Comparison of ENCODE assay signal across 21 mouse cellular contexts in the genomic region with DNA sequence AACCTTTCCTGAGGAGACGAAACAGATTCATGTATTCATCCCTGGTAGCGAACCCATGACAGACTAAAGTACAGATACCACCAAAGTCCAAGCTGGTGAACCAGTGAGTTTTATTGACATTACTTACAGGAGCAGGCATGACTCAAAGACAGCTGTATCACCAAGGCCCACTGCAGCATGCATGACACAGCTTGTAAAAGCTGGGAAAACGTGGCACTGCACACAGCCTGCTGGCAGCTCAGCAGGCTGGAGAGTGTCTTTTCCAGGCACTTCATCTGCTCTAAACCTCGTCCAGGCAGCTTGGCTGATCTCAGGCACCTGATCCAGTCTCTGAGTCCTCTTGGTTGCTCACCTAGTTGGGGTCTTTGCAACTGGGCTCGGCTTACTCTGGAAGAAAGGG. TPM values are rescaled to one million over a fixed set of nuclear protein-coding genes. Genes with fewer than 3 reads are reported as not detected.
"Had no signal": no experiment of that assay in that cellular context is flagged by ENCODE, and none has a peak within 500 bp of the region (broad histone marks: within the 10 kb centered on the region; RNA-seq: fewer than 3 reads in every experiment).

No protein-coding gene starts in this region.

- H3K4me3 ChIP-seq: midbrain, embryonic 10.5 days; midbrain, embryonic 12.5 days; neural tube, embryonic 12.5 days; stomach, embryonic 15.5 days had no signal

- H3K4me2 ChIP-seq: lung, embryonic 14.5 days; midbrain, embryonic 12.5 days; neural tube, embryonic 12.5 days; stomach, embryonic 15.5 days had no signal

- H3K9me3 ChIP-seq: midbrain, embryonic 10.5 days; midbrain, embryonic 12.5 days; neural tube, embryonic 12.5 days; stomach, embryonic 15.5 days had no signal

- H3K9ac ChIP-seq: lung, embryonic 14.5 days; midbrain, embryonic 12.5 days; neural tube, embryonic 12.5 days; stomach, embryonic 15.5 days had no signal

- H3K27ac ChIP-seq: midbrain, embryonic 10.5 days; midbrain, embryonic 12.5 days; neural tube, embryonic 12.5 days; stomach, embryonic 15.5 days; stomach, postnatal 0 days had no signal

- DNase-seq: lung, adult 18-20 months; lung, embryonic 14.5 days; lung, postnatal 10 days; lung, postnatal 4 days; midbrain, embryonic 14.5 days; right cerebral cortex, postnatal 14 days; thymus, adult 2 months; thymus, postnatal 25 days; thymus, postnatal 4 days had no signal

- H3K36me3 ChIP-seq: midbrain, embryonic 10.5 days; midbrain, embryonic 12.5 days; neural tube, embryonic 12.5 days; stomach, embryonic 15.5 days had no signal

RNA-seq across cellular contexts. Expression of a gene that starts 4.8 kb away (rescaled TPM):
- total RNA-seq: megakaryocyte, adult 5-6 weeks; monocyte, adult 5-6 weeks; neutrophil, adult 5-6 weeks had no signal
- polyA plus RNA-seq: liver, embryonic 16.5 days; lung, embryonic 14.5 days; lung, embryonic 16.5 days; midbrain, embryonic 10.5 days; midbrain, embryonic 12.5 days; midbrain, embryonic 14.5 days; neural tube, embryonic 12.5 days; neural tube, embryonic 14.5 days; stomach, embryonic 15.5 days; stomach, postnatal 0 days had no signal

RNA-seq across cellular contexts. Expression of a gene that starts 5.8 kb away (rescaled TPM):
- total RNA-seq: megakaryocyte, adult 5-6 weeks; megakaryocyte-erythroid progenitor cell, adult 5-6 weeks; monocyte, adult 5-6 weeks; neutrophil, adult 5-6 weeks had no signal
- polyA plus RNA-seq: liver, embryonic 16.5 days had no signal
